Mouse (Mus musculus) layer of hippocampus, adult 8-10 months (tissue): ENCODE data around the gene Actn4. TPM values are rescaled to one million over a fixed set of nuclear protein-coding genes. Genes with fewer than 3 reads are reported as not detected.
A peak's percentile ranks its signal among the peaks of the same experiment; 100 is the strongest.
"Not testable (repeated sequence)": the region's sequence is repeated elsewhere in the genome, so short reads cannot be mapped to it uniquely, and the experiment has no call there.

Experiments used
- DNase-seq, 2 experiments: peaks; one replicate each; pipeline ENCODE4 v3.0.0; 2022; ENCODE audit warnings: low spot score in 2 of 2
- total RNA-seq, 4 experiments: library from RNA; stranded (reverse); gene quantifications; 2 replicates each; pipeline ENCODE4 v1.2.4; 2022

Actn4 gene
- total RNA-seq, 4 experiments from 2014 or later, result 136 to 138 (median 137) TPM

- DNase-seq, result no peak
Observed at GRCm38 (mm10) chr7:28892601-28893000, 69.5 kb downstream of the Actn4 start.

- no peak for DNase-seq
Observed at GRCm38 (mm10) chr7:28888701-28889161, 73.4 kb downstream of the Actn4 start.

- no peak for DNase-seq
Observed at GRCm38 (mm10) chr7:28886486-28886885, 75.7 kb downstream of the Actn4 start.

GRCm38 (mm10) chr7:28883704-28884103 lies 78.4 kb downstream of the Actn4 start:
- DNase-seq, result not testable (repeated sequence)

GRCm38 (mm10) chr7:28883039-28883438 lies 79.1 kb downstream of the Actn4 start:
- no peak for DNase-seq

- DNase-seq, result no peak
Observed at GRCm38 (mm10) chr7:28881199-28881598, 80.9 kb downstream of the Actn4 start, which contains the start of gene Capn12. Capn12 (plus strand) TSS chr7:28881422.

- DNase-seq, result no peak
Observed at GRCm38 (mm10) chr7:28880554-28880953, 81.6 kb downstream of the Actn4 start.

- no peak for DNase-seq
Observed at GRCm38 (mm10) chr7:28879606-28880005, 82.5 kb downstream of the Actn4 start.

GRCm38 (mm10) chr7:28877856-28878255 lies 84.3 kb downstream of the Actn4 start:
- no peak for DNase-seq

- DNase-seq, result no peak
Observed at GRCm38 (mm10) chr7:28877155-28877554, 85.0 kb downstream of the Actn4 start.

- no peak for DNase-seq
Observed at GRCm38 (mm10) chr7:28876099-28876498, 86.0 kb downstream of the Actn4 start.

GRCm38 (mm10) chr7:28874565-28874964 lies 87.6 kb downstream of the Actn4 start:
- DNase-seq, result no peak

- no peak for DNase-seq
Observed at GRCm38 (mm10) chr7:28870901-28871664, 91.1 kb downstream of the Actn4 start.

- DNase-seq, result peak in 1 of 2 experiments; percentile 49
Observed at GRCm38 (mm10) chr7:28867508-28868340, 94.4 kb downstream of the Actn4 start.

GRCm38 (mm10) chr7:28866769-28867507 lies 95.2 kb downstream of the Actn4 start:
- DNase-seq, result no peak

- peak; percentile 63 to 64 for DNase-seq
Observed at GRCm38 (mm10) chr7:28865481-28866300, 96.4 kb downstream of the Actn4 start.

GRCm38 (mm10) chr7:28864288-28864750 lies 97.8 kb downstream of the Actn4 start:
- DNase-seq, result no peak

- no peak for DNase-seq
Observed at GRCm38 (mm10) chr7:28863540-28863939, 98.6 kb downstream of the Actn4 start, which contains the start of gene Lgals7. Lgals7 (plus strand) TSS chr7:28863853.

- peak in 1 of 2 experiments; percentile 38 for DNase-seq
Observed at GRCm38 (mm10) chr7:28862817-28863499, 99.2 kb downstream of the Actn4 start.

GRCm38 (mm10) chr7:28860898-28861297 lies 101.2 kb downstream of the Actn4 start:
- no peak for DNase-seq
